Mouse (Mus musculus) G1E (cell line): ENCODE results near the gene Foxi1.

Experiments used
- CTCF ChIP-seq: IDR thresholded peaks from 2 replicates; pipeline ENCODE4 v1.5.1; 2012; ENCODE audit warnings: low read depth, low read length, inconsistent platforms, mixed read lengths
- GATA1 ChIP-seq: IDR thresholded peaks from 2 replicates; pipeline ENCODE4 v1.6.1; 2012; ENCODE audit warnings: borderline replicate concordance, low read length, inconsistent platforms, mixed read lengths
- POLR2AphosphoS5 ChIP-seq: IDR thresholded peaks from 2 replicates; pipeline ENCODE4 v1.6.1; 2012; ENCODE audit warnings: low read depth, low read length, inconsistent platforms; ENCODE audit not compliant: insufficient replicate concordance
- TAL1 ChIP-seq: conservative IDR thresholded peaks from 2 replicates; pipeline ENCODE4 v1.6.1; 2012; ENCODE audit warnings: low read depth, low read length, inconsistent platforms, mixed read lengths

DNA sequence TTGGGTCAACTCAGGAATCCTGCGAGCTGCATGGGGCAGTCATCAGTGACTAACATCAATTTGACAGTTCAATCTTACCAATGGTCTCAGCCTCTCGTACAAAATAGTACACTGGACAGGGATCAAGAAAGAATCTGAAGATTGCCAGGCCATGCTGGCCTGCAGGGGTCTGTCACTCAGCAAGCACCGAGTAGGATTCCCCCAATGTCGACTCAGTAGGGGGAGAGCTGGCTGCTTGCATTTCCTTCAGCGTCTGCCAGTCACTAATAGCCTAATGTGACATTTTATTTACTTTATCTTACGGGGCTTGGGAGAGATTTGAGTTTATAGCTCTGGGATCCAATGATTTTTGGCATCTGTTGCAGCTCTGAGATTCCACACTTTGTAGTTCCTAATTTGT lies 35.1 kb upstream of the Foxi1 start:
- no peak for TF ChIP-seq CTCF
- TF ChIP-seq GATA1, result no peak
- TF ChIP-seq POLR2AphosphoS5, result no peak
- TF ChIP-seq TAL1, result no peak
